Mouse (Mus musculus) liver, adult (tissue): ENCODE data around the gene Mia.
A peak's percentile ranks its signal among the peaks of the same experiment; 100 is the strongest.

Experiments used
- GATA4 ChIP-seq: IDR thresholded peaks from 2 replicates; pipeline ENCODE4 v1.6.1; 2014; ENCODE audit warnings: mild to moderate bottlenecking, low read length; ENCODE audit not compliant: insufficient replicate concordance

Mia gene

GRCm38 (mm10) chr7:27180837-27181695 is at the start of gene Mia, which contains the start of gene Gm21983:
Mia (minus strand) TSS chr7:27181157.
Gm21983 (minus strand) TSS chr7:27181086.
- no peak for TF ChIP-seq GATA4

- TF ChIP-seq GATA4: no peak
Measured at GRCm38 (mm10) chr7:27228865-27229264, 47.9 kb upstream of the Mia start.

GRCm38 (mm10) chr7:27228281-27228821 is 47.4 kb upstream of the Mia start, which contains the start of gene Itpkc:
Itpkc (minus strand) TSS chr7:27228661.
- TF ChIP-seq GATA4: peak; percentile 53; the same call in 1 of the 2 replicates

GRCm38 (mm10) chr7:27227676-27228075 is 46.7 kb upstream of the Mia start:
- no peak for TF ChIP-seq GATA4

- TF ChIP-seq GATA4: no peak
Measured at GRCm38 (mm10) chr7:27227276-27227675, 46.3 kb upstream of the Mia start.

- no peak for TF ChIP-seq GATA4
Measured at GRCm38 (mm10) chr7:27224877-27225575, 44.1 kb upstream of the Mia start.

GRCm38 (mm10) chr7:27222538-27222937 is 41.6 kb upstream of the Mia start:
- no peak for TF ChIP-seq GATA4

GRCm38 (mm10) chr7:27221939-27222338 is 41.0 kb upstream of the Mia start:
- no peak for TF ChIP-seq GATA4

- TF ChIP-seq GATA4: no peak
Measured at GRCm38 (mm10) chr7:27219937-27220336, 39.0 kb upstream of the Mia start.

GRCm38 (mm10) chr7:27218586-27218985 is 37.6 kb upstream of the Mia start:
- no peak for TF ChIP-seq GATA4

- TF ChIP-seq GATA4: no peak
Measured at GRCm38 (mm10) chr7:27212626-27213025, 31.7 kb upstream of the Mia start.

GRCm38 (mm10) chr7:27203730-27204449 is 22.9 kb upstream of the Mia start:
- no peak for TF ChIP-seq GATA4

- no peak for TF ChIP-seq GATA4
Measured at GRCm38 (mm10) chr7:27198779-27199178, 17.8 kb upstream of the Mia start.

- TF ChIP-seq GATA4: no peak
Measured at GRCm38 (mm10) chr7:27198355-27198754, 17.4 kb upstream of the Mia start.

- TF ChIP-seq GATA4: no peak
Measured at GRCm38 (mm10) chr7:27197634-27198033, 16.7 kb upstream of the Mia start.
